Mouse (Mus musculus): ENCODE results near the gene Snapc1.

GRCm38 (mm10) chr12:74009448-74009911 is 45.2 kb downstream of the Snapc1 start:
- no peak for TF ChIP-seq POLR2A (IDR thresholded peaks at IDR 0.05; ENCODE audit: borderline replicate concordance, insufficient read depth, low read length)
- TF ChIP-seq CTCF (IDR thresholded peaks at IDR 0.05; ENCODE audit: borderline replicate concordance, insufficient read depth, low read depth, low read length), result peak; percentile 91
